Mouse (Mus musculus) kidney, postnatal 25 days (tissue): ENCODE data around the gene Id2.

ENCODE experiments used
- DNase-seq, 2 experiments: peaks; one replicate each; pipeline ENCODE4 v3.0.0; 2021; ENCODE audit warnings: mixed read lengths in 2 of 2

Gene Id2

DNA sequence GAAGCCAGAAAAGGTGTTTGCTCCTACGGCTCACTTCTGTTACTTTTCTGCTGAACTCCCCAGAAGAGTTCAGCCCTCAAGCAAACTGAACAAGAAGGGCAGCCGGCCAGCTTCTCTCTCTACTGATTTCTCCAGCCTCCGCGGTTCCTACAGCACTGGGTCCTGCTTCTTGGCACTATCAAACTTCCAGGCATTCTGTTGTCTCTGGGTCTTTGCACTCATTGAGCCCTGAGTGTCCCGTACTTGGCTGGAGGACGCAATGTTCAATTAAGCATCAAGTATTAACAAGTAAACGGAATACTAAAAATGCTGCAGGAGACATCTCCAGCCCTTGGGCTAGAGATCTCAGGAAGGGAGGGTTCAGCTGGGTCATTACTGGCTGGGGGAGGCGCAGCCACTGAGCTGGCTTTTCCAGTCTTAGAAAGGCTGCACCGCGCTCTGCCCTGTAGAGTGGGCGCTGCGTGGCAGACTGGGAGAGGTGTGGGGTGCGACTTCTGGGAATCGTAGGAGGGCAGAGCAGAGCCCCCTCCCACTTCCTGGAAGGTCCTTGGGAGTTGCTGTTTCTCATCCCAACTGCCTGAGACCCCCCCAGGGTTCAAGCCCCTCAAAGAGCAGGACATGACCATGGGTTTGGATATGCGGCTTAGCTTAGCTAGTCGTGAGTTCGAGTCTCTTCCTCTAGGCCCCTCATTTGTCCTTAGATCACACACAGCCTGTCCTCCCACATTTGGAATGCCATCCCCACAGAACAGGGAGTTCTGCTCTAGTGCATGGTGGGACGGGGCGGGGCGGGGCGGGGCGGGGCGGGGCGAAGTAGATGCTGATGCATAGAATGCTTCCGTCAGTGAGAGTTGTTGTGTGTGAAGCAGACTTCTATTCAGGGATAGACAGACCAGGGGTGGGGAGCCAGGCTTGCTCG, 13.4 kb downstream of the Id2 start:
- DNase-seq: peak in 1 of 2 experiments; percentile 23

DNA sequence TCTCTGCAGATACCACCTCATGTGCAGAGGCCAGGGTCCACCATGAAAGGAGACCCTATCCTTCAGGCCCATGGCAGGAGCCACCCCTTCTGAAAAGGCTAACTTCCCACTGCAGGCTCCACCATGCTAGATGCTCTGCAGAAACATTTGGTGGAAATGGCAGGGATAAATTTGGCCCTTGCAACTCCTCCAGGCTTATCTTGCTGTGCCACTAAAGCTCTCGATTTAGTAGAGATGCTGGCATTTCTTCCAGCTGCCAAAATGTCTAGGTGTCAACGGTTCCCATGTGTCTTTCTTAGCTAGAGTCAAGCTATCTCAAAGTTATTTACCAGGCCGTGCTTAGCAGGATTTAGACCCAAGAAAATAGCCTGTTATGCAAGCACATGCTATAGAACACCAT, 22.6 kb downstream of the Id2 start:
- no peak for DNase-seq

- no peak for DNase-seq
Measured at GRCm38 (mm10) chr12:25073374-25073773, 23.6 kb downstream of the Id2 start.

DNA sequence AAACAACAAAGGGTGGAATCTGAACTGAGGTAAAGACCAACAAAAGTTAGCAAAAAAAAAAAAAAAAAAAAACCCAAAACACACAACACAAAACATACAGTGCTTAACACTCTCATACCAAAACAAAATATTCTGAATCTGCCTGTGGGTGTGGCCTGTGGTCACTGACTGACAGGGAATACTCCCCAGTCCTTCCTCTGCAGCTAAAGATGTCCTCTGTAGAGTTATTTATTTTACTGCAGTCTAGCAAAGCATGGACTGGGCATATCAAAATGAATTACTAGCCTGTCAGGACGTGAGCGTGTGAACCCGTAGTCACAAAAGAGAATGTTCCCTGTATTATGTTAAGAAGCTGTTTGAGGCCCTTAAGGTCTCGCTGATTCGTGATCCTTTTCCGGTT, 34.7 kb downstream of the Id2 start:
- no peak for DNase-seq

- DNase-seq: no peak
Measured at GRCm38 (mm10) chr12:25060901-25061300, 36.0 kb downstream of the Id2 start.

DNA sequence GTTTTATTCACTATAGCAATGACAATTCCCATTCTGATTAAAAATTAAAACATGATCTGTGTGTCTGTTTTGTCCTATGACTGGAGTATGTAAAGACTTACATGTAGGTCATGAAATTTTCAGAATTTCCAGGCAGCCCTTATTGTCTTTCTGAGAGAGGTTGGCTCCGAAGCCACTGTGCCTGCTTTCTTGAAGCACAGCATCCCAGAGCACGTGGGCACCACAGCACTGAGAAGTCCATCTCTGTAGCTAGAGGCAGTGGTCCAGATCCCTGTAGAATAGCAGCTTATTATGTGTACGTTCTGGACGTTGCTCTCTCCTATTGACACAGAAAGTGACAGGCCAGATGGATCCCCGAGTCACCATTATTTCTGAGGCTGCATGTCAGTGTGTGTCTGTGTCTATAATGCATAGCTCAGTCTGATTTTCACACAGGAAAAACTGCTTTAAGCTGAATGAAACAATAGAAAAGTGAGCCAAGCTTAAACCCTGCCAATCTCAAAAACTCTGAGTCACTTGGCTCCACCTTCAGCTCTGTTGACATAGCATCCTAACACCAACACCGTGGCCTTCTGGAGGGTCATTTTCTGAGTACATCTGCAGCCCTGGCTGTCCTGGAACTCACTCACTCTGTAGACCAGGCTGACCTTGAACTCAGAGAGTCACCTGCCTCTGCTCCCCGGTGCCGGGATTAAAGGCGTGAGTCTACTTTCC, 37.3 kb downstream of the Id2 start:
- no peak for DNase-seq

GRCm38 (mm10) chr12:25054963-25055362, 42.0 kb downstream of the Id2 start:
- DNase-seq: no peak

GRCm38 (mm10) chr12:25054511-25054910, 42.4 kb downstream of the Id2 start:
- no peak for DNase-seq

DNA sequence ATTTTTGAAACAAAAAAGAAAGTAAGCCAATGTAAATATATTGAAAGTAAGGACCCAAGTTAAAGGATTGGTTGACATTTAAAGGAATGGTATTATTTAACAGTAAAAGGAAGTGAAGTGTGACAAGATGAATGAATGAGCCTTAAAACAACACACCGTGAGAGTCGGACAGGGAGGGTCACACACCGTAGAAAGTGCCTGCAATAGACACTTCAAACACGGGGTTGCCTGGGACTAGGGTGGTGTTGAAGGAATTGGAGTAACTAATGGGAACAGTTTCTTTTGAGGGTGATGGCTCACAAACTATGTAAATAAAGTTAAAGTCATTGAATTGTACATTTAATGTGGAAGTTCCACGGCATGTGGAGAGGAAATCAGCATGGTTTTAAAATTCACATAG, 47.7 kb downstream of the Id2 start:
- DNase-seq: no peak

DNA sequence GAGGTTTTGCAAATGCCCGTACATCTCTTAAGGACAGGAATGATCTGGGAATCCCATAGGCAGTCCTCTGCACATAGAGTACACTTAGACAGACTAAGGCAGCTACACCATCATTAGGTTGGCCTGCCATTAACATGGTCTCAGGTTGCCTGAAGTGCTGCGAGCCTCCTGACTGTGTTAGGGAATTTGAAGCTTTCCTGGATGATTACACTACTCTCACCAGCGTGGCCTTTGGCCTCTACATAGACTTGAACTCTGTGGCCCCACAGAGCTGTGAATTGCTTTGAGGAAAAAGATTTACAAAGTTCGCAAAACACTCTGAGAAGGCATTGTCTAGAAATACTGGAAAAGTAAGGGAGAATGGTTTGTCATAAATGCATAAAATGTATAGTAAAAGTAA, 52.4 kb downstream of the Id2 start:
- no peak for DNase-seq

GRCm38 (mm10) chr12:25044056-25044455, 52.9 kb downstream of the Id2 start:
- no peak for DNase-seq
